Mouse (Mus musculus) G1E-ER4 (cell line): ENCODE data around the gene Baiap2. TPM values are rescaled to one million over a fixed set of nuclear protein-coding genes. Genes with fewer than 3 reads are reported as not detected.

Experiments used
- GATA1 ChIP-seq: IDR thresholded peaks from one replicate; pipeline ENCODE4 v1.8.0; 2012; ENCODE audit warnings: low read length, inconsistent platforms
- polyA plus RNA-seq: library from polyadenylated mRNA; stranded (reverse); fragments of >175 nt; gene quantifications from 2 replicates; pipeline ENCODE4 v1.2.3, GENCODE M21; 2012

Baiap2 gene
- polyA plus RNA-seq, 1 experiment: 9.1 TPM

DNA sequence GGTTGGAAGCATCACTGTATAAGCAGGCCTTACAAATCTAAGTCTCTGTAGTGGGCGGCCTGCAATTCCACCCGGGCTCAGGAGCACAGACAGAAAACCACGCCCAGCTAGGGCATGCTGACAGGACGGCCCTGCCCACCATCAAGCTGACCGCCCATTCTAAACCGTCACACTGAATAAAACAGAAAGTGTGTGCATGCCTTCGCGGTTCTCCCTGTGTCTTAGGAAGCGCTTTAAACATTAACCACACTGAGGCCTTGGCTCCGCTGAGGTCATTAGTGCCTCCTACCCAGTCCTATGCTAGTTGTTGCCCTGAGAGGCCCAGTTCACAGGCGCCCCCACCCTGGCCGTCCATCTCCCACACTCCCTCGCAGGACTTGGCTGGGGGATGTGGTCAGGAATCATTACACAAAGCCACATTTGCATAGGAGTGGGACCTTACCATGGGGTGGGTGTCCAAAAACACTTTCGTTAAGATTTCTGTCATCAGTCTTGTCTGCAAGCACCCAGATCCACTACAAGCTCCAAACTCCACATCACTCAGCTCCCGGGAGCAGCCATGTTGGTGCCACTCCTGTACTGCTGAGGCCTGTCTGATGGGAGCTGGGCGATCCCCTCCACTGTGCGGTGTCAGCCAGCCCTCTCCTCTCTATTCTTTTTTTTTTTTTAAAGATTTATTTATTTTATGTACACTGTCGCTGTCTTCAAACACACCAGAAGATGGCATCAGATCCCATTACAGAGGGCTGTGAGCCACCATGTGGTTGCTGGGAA lies 85.9 kb downstream of the Baiap2 start:
- TF ChIP-seq GATA1: no peak

DNA sequence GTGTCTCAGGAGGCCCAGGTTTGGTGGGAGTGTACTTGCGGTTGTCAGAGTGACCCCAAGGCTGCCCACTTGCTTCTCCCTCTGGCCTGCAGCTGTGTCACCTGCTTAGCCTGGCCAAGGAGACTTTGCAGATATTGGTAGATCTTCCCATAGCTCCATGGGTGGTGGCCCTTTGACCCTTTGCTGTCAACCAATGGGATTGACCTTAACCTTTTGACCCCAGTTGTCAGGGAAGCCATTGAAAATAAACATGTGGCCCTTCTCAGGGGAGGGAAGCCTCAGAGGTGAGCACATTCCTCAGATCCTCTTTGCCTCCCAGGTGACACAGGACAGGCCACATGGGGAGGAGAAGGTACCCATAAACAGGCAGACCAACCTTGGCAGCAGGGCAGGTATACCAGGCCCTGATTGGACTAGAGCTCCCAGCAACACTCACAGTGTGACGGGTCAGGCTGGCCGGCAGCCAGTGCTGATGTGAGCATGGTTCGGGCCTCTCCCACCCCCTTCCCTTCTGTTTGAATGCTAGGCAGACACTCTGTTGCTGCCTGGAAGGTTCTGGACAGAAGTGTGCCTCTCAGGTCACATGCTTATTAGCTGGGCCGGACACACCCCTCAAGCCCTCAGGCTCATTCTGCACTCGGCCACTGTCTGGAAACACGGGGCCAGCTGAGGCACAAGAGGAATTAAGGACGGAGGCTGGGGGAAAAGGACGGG lies 87.0 kb downstream of the Baiap2 start:
- TF ChIP-seq GATA1: no peak

DNA sequence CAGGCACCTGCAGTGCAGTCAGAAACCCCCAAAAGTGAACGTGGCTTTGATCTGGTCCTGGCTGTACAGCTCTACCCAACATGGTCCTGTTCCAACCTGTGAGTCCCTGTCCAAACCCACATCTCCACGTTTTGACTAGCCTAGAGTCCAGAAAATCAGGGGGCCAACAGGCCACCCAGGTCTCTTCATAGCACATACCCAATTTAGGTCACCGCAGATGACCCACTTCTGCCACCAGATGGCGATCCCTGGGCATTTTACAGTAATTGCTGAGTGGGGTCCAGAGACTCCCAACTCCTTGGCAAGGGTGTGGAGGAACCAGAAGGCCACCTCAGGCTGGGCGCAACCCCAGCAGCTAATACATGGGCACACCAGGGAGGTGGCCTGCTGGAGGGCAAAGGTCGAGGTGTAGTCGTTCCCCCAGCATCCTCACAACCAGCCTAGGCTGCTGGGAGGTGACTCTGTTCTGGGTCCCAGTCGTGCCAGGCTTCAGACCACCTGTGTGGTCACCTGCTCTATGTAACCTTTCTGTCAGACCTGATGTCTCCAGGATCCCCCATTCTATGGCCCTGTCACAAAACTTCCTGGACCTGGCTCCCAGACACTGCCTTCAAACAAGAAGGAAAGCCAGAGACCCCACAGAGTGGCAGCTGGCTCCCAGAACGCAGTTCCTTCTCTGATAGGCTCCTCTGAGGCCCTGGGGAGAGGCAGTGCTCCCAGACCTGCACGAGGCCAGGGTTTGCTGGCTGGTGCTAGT lies 87.8 kb downstream of the Baiap2 start:
- TF ChIP-seq GATA1: no peak

DNA sequence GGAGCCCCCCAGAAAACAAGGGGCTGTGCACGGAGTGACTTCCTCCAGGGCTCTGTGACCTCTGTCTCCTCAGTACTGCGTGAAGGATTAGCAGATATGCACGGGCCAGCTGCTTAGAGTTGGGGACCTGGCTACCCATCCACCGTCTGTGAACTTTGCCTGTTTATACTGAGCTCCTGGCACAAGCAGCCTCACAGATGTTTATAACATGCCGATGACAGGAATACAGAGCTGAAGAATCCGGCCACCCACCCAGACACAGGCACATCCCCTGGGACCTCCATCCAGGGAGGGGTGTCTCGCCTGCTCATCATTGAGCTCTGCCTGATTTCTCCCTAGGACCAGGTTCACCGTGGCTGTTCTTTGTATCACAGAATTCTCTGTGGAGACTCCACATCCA lies 89.5 kb downstream of the Baiap2 start:
- TF ChIP-seq GATA1: no peak

DNA sequence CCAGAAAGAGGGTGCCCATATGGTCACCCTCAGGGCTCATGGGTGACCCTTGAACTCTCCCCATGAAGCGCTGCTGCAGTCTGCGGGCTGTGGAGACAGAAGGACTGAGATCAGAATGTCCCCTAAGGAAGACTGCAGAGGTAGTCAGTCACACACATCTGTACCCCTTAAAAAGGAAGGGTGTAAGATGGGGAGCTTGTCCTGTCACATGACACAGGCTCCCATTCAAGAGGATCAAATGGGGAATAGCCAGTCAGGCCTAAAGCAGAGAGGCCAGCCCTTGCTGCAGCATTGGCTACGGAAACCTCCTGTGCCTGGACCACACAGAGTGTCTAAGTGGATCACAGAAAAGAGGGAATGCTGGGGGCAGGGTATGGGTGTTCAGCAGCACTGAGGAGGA lies 90.9 kb downstream of the Baiap2 start:
- TF ChIP-seq GATA1: no peak

DNA sequence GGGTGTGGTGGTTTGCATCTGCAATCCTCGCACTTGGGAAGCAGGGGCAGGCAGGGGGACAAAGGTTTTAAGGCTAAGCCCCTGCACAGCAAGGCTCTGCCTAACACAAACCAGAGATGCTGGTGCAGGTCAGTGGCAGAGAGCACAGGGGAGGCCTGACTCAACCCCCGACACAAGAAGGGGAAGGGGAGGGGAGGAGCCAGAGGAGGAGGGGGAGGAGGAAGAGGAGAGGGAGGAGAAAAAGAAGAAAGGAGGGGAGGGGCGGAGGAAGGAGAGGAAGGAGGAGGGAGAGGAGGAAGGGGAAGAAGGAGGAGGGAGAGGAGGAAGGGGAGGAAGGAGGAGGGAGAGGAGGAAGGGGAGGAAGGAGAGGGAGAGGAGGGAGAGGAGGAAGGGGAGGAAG lies 91.7 kb downstream of the Baiap2 start:
- TF ChIP-seq GATA1: no peak

DNA sequence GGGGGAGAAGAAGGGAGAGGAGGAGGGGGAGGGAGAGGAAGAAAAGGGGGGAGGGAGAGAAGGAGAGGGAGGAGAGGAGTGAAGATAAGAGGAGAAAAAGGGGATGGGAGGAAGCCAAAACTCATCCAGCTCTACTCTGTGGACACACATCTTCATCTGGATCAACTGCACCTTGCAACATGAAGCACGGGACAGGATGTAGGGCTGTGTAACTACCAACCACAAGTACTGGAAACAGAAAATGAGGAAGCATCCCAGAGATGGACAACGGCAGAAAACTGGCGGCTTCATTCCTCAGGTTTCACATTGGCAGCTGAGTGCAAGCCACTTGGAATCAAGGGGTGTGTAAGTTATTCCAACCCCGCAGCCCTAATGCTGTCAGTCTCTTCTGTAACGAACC lies 92.2 kb downstream of the Baiap2 start:
- TF ChIP-seq GATA1: no peak

DNA sequence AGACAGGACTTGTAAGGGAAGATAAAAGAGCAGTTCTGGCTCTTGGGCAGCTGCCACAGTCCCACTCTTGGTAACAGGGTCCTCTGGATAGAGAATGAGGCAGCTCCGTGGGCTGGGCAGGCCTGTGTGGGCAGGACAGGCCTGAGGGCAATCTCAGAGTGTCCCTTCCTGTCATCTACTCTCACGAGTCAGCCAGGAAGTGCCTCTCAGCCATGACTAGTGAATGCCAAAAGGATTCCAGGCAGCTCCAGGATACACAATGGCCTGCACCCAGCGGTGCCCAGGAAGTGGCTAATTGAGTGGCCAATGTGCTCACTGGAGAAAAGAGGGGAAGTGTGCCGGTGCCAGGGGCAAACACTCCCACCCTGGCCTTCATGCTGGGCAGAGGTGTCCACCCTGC lies 97.0 kb downstream of the Baiap2 start:
- TF ChIP-seq GATA1: no peak

DNA sequence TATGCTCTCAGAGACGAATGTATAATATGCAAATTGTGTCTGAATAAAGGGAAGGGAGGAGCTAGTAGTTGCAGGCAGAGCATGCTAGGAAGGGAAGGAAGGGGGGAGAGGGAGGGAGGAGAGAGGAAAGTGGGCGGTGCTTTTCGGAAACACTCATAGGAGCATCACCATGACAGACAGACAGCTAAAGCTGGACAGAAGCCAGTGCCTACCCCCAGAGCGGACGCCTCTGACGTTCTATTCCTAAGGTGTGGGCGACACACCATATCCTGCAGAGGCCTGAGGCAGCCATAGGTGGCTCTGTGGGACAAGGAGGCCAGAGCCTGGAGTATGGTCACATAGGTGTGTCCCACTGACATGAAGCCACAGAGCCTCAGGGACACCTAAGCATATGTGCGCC lies 97.9 kb downstream of the Baiap2 start:
- TF ChIP-seq GATA1: no peak

DNA sequence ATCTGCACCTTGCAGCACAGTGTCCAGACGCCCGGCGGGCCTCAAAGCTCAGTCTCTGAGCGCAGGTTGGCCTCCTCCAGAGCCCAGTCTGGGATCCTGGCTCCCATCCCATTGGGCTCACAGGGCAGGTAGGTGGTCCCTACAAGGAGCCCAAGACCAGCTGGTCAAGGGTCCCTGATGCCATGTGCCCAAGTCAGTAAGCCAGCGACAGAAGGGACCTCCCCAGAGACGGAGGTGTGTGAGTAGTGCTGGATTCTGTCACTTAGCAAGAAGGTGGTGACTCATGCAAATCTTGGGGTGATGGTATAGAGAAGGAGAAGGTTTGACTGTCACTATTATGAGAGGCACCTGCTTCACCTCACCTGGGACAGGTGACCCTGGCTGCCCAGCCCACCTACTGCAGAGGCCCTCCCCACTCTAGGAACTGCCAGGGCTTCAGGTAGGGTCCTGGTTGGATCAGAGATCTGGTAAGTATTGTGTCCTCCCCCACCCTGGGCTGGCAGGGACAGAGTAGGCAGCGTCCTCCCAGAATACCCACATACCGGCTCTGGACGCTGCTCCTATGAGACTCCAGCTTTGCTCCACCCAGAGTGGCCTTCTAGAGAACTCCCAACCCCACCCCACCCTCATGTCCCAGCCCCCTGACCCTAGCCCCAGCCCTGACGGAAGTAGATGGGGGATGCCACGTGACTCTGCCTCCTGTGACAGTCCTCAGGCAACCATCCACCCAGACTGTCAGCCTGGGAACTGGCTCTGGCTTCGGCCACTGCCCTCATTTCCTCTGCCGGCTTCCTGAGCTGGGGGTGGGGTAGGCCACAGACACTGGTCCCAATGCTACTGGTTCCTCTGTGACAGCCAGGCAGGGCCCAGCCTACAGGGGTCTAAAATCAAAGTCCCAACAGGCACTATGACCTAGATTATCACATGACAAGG lies 98.9 kb downstream of the Baiap2 start:
- TF ChIP-seq GATA1: no peak

DNA sequence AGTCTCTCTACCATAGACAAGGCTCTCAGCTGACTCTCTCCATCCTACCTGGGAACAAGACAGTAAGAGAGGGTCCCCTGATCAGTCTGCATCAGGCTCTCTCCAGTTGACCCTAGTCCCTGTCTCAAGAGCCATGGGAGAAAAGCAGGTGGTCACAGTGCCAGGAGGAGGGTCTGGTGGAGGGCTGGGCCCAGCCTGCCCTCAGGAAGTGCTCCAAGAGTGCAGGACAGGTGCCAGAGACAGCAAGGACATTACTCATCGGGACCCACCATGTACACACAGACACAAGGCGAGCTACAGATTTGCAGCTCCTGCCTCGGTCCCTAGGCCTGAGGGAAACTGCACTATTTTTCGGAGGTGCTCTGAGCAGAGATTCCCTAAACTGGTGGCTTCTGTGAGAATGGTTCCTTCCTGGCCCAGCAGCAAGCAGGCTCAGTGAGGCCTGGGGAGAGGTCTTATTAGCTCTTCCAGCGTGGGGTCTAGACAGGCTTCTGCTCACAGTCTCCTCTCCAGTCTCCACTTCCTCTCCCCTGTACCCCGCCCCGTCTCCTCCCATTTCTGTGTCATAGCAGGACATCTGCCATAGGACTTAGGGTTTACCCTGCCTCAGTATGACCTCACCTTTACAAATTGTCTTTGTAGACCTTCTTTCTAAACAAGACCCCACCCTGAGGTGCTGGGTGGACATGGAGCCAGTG lies 99.7 kb downstream of the Baiap2 start:
- no peak for TF ChIP-seq GATA1

DNA sequence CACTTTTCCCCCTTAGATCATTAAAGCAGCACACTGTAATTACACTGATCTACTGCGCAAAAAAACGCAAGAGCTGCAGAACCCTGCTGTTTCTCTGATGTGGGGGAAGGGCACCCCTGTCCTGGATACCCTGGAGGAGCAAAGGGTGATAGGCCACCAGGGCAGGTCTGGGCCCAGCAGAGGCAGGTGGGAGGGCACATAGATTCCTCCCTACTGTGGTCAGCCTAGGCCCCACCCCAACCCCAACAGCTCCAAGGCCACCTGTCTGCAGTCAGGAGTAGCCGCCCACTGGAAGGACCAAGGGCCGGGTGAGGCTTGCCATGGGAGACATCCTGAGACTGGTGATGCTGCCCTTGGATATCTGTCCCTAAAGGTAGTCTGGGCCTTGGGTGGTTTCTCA lies 102.8 kb downstream of the Baiap2 start:
- TF ChIP-seq GATA1: no peak

DNA sequence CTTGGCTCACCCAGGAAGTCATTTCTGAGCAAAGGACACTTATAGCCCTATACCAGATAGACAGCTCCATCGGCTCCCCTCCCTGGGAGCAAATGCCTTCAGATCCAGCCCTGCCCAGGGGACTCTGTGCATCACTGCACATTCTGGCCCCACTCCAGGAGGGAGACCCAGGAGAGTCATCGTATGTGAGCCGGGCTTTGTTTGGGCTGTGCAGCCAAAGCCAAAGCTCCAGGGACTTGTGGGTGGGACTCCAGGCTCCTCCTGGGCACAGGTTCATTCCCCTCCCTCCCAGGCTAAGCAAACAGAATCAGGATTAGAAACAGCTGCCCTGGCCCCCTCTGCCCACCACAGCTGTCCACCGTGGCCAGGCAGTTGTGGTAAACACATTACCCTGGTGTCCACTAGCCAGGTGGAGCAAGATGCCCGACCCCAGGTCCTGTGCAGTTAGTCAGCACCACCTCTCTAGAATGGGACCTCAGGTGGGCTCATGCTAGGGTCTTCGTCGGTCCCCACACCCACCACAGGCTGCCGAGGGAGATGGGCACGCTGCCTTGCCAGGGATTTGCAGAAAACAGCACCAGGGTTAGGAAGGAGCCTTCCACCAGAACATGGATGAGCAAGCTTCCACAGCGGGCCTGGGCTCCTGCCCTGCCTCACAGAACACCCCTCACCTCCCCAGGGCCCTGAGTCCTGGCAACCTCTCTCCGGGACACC lies 103.4 kb downstream of the Baiap2 start:
- no peak for TF ChIP-seq GATA1

DNA sequence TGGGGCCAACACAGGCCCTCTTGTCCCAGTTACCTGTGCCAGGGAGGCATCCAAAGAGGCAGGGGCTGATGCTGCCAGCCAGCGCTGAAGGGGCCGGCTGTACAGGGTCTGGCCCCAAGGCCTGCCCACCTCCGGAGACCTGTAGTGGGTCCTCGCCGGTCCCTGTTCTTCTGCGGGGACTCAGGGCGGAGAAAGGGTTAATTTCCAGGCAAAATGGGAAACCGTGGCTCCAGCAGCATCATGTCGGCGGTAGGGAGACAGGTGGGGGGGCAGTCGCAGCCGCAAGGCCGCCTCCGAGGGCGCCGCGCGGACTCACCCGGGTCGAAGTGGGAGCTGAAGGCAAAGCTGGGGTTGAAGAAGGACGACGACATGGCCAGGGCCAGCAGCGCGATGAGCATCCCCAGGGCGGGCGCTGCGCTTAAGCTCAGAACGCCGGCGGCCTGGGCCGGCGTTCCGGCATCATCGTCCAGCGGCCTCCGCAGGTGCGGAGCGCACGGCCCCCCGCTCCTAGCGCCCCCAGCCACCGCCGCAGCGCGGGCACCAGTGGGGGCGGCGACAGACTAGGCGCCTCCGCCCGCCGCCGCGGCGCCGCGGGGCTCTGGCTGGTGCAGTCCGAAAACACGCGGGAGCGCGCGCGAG lies 104.1 kb downstream of the Baiap2 start, which contains the start of gene Aatk:
Gene Aatk, minus strand, starts transcription at position 615 of the 639 bp plus-strand sequence.
- no peak for TF ChIP-seq GATA1
